Mouse (Mus musculus): ENCODE results near the gene Fxyd6. TPM values are rescaled to one million over a fixed set of nuclear protein-coding genes. Genes with fewer than 3 reads are reported as not detected.
A peak's percentile ranks its signal among the peaks of the same experiment; 100 is the strongest.

Gene Fxyd6
- polyA plus RNA-seq, 1 experiment from 2014 or later: 2.7 TPM

DNA sequence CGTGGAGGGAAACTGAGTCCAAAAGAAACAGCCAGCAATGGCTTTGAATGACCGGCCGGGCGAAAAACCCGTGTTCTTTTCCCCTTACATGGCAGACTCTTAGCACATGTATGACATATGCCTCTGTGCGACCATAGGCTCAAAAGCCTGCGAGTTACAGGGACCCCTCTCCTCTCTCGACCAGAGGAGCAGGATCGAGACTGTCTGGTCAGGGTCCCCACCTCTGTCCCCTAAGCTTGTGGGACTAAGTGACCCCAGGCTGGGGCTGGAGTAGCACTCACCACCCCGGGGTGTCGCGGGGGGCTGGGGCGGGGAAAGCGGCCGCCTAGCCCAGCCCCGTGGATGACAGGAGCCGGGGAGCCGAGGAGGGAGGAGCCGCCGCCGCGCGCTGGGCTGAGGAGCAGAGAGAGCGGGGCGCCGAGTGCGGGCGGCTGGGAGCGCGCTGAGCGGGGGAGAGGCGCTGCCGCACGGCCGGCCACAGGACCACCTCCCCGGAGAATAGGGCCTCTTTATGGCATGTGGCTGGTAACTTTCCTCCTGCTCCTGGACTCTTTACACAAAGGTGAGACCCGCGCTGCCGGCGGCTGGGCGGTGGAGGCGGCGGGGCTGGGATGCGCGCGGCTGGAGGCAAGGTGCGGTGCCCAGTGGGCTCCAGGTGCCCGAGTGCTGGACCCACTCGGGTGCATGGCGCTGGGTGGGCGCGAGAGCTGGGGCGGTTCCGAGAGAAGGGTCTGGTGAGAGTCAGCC lies 60.1 kb downstream of the Fxyd6 start:
- ATAC-seq (ENCODE audit: low read depth) (no peak), DNase-seq (no peak)
- WGBS (ENCODE audit: insufficient replicate concordance): 5% methylated on average over 50 of the region's 54 CpGs
- peak overlapping the region; percentile 32 for H3K4me2 ChIP-seq
- no peaks in the 10 kb centered on the region for H3K9me3 ChIP-seq (replicated peaks)
- no peaks in the 10 kb centered on the region for H3K36me3 ChIP-seq
- no peak overlapping the region for H3K9ac ChIP-seq
- H3K4me3 ChIP-seq (replicated peaks): no peak overlapping the region; the same call in 1 of the 2 replicates
- H3K27ac ChIP-seq: no peak overlapping the region
- H3K27me3 ChIP-seq: peaks cover 78% of the 10 kb centered on the region
- no peaks in the 10 kb centered on the region; the same call in 1 of the 2 replicates for H3K4me1 ChIP-seq (replicated peaks)

GRCm38 (mm10) chr9:45430698-45430959 lies 60.6 kb downstream of the Fxyd6 start:
- H3K9me3 ChIP-seq (replicated peaks): no peaks in the 10 kb centered on the region
- no peak overlapping the region for H3K27ac ChIP-seq
- peaks cover 78% of the 10 kb centered on the region for H3K27me3 ChIP-seq
- H3K9ac ChIP-seq: no peak overlapping the region
- ATAC-seq (ENCODE audit: low read depth) (no peak), DNase-seq (no peak)
- H3K36me3 ChIP-seq: no peaks in the 10 kb centered on the region
- no peaks in the 10 kb centered on the region; the same call in 1 of the 2 replicates for H3K4me1 ChIP-seq (replicated peaks)
- H3K4me3 ChIP-seq (replicated peaks): no peak overlapping the region; the same call in 1 of the 2 replicates
- peak overlapping the region; percentile 32; the same call in 1 of the 2 replicates for H3K4me2 ChIP-seq
- WGBS (ENCODE audit: insufficient replicate concordance): 2% methylated on average over 17 of the region's 17 CpGs

GRCm38 (mm10) chr9:45431150-45431549 lies 61.2 kb downstream of the Fxyd6 start:
- Histone ChIP-seq H3K9ac (no peak overlapping the region), H3K36me3 (no peaks in the 10 kb centered on the region), H3K27ac (no peak overlapping the region), H3K4me1 (replicated peaks) (no peaks in the 10 kb centered on the region; the same call in 1 of the 2 replicates), H3K4me2 (no peak overlapping the region), H3K4me3 (replicated peaks) (no peak overlapping the region), H3K9me3 (replicated peaks) (no peaks in the 10 kb centered on the region), H3K27me3 (peaks cover 77% of the 10 kb centered on the region)
- ATAC-seq (ENCODE audit: low read depth): no peak
- WGBS (ENCODE audit: insufficient replicate concordance): 9% methylated on average over 26 of the region's 26 CpGs
- no peak for DNase-seq

- 55% methylated on average over 12 of the region's 12 CpGs for WGBS (ENCODE audit: insufficient replicate concordance)
- DNase-seq: no peak
- Histone ChIP-seq H3K9me3 (replicated peaks) (no peaks in the 10 kb centered on the region), H3K27ac (no peak overlapping the region), H3K4me3 (replicated peaks) (no peak overlapping the region), H3K27me3 (peaks cover 65% of the 10 kb centered on the region), H3K4me1 (replicated peaks) (no peaks in the 10 kb centered on the region; the same call in 1 of the 2 replicates), H3K36me3 (no peaks in the 10 kb centered on the region), H3K4me2 (no peak overlapping the region), H3K9ac (no peak overlapping the region)
- no peak for ATAC-seq (ENCODE audit: low read depth)
Measured at GRCm38 (mm10) chr9:45432639-45433038, 62.7 kb downstream of the Fxyd6 start.

DNA sequence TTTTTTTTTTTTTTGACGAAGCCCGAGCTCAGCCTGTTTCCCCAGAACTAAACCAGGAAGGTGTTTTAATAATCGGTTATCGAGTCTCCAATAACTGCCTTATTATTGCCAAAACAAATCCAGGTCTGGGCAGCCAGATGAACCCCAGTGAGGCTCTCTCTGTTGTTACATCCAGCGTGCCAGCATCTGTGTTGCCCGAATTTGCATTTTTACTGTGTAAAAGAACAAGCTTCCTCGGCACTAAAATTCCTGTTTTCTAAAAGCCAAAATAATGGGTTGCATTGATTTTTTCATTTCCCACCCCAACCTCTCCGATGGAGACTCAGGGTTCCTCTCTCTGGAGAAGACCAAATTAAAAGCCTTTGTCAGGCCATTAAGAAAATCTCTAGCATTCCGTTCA lies 63.1 kb downstream of the Fxyd6 start:
- Histone ChIP-seq H3K36me3 (no peaks in the 10 kb centered on the region), H3K9me3 (replicated peaks) (no peaks in the 10 kb centered on the region), H3K4me3 (replicated peaks) (no peak overlapping the region), H3K4me1 (replicated peaks) (no peaks in the 10 kb centered on the region; the same call in 1 of the 2 replicates), H3K27ac (no peak overlapping the region), H3K27me3 (peaks cover 63% of the 10 kb centered on the region), H3K4me2 (no peak overlapping the region), H3K9ac (no peak overlapping the region)
- no peak for ATAC-seq (ENCODE audit: low read depth)
- DNase-seq: no peak
- 78% methylated on average over 9 of the region's 9 CpGs for WGBS (ENCODE audit: insufficient replicate concordance)

- 58% methylated on average over 2 of the region's 2 CpGs for WGBS (ENCODE audit: insufficient replicate concordance)
- Histone ChIP-seq H3K27ac (no peak overlapping the region), H3K27me3 (peaks cover 56% of the 10 kb centered on the region), H3K9ac (no peak overlapping the region), H3K4me2 (no peak overlapping the region), H3K4me1 (replicated peaks) (no peaks in the 10 kb centered on the region; the same call in 1 of the 2 replicates), H3K4me3 (replicated peaks) (no peak overlapping the region), H3K9me3 (replicated peaks) (no peaks in the 10 kb centered on the region), H3K36me3 (no peaks in the 10 kb centered on the region)
- ATAC-seq (ENCODE audit: low read depth) (no peak), DNase-seq (no peak)
Measured at GRCm38 (mm10) chr9:45434171-45434570, 64.2 kb downstream of the Fxyd6 start.

GRCm38 (mm10) chr9:45439025-45439424 lies 69.0 kb downstream of the Fxyd6 start:
- no peaks in the 10 kb centered on the region for H3K36me3 ChIP-seq
- no peaks in the 10 kb centered on the region for H3K4me1 ChIP-seq (replicated peaks)
- no peak overlapping the region for H3K9ac ChIP-seq
- 57% methylated on average over 4 of the region's 4 CpGs for WGBS (ENCODE audit: insufficient replicate concordance)
- no peaks in the 10 kb centered on the region for H3K9me3 ChIP-seq (replicated peaks)
- no peak overlapping the region for H3K4me3 ChIP-seq (replicated peaks)
- H3K27ac ChIP-seq: no peak overlapping the region
- no peak overlapping the region for H3K4me2 ChIP-seq
- H3K27me3 ChIP-seq: peaks cover 8% of the 10 kb centered on the region; the same call in 1 of the 2 replicates
- ATAC-seq (ENCODE audit: low read depth) (no peak), DNase-seq (no peak)

DNA sequence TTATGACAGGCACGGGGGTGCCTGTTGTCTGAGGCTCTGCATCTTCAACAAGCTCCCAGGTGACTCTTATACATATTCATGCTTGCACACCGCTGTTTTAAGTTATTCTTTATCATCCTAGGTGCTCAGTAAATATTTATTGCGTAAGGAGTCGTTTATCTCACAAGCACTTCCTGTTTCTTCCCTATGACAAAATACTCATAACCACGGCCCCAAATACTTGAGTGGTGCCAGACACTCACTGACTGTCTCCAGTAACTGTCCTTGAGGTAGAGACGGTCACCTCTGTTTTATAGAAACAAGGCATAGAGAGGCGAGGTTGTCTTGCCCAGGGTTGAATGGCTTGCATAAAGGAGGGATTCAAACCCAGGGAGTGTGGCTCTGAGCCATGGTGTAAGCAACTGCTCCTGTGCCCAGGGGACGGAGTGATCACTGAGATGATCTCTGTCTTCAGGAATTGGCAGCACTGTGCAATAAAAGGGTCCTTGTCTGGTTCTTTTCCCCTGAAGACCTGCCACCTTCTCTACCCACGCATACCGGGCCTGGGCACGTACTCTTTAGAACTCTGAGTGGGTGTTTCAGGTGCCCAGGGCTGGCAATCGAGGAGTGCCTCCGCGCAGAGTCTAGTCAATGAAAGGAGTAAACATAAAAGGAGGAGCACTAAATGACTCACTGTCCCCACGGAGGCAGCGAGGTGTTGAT lies 70.2 kb downstream of the Fxyd6 start:
- ATAC-seq (ENCODE audit: low read depth) (no peak), DNase-seq (no peak)
- no peaks in the 10 kb centered on the region for H3K4me1 ChIP-seq (replicated peaks)
- no peak overlapping the region for H3K27ac ChIP-seq
- H3K9ac ChIP-seq: no peak overlapping the region
- H3K4me2 ChIP-seq: no peak overlapping the region
- no peaks in the 10 kb centered on the region for H3K36me3 ChIP-seq
- H3K4me3 ChIP-seq (replicated peaks): no peak overlapping the region
- H3K9me3 ChIP-seq (replicated peaks): no peaks in the 10 kb centered on the region
- 56% methylated on average over 16 of the region's 16 CpGs for WGBS (ENCODE audit: insufficient replicate concordance)
- peaks cover 3% of the 10 kb centered on the region; the same call in 1 of the 2 replicates for H3K27me3 ChIP-seq

GRCm38 (mm10) chr9:45444251-45444798 lies 74.3 kb downstream of the Fxyd6 start:
- H3K9me3 ChIP-seq (replicated peaks): no peaks in the 10 kb centered on the region
- no peak for ATAC-seq (ENCODE audit: low read depth)
- peaks cover 15% of the 10 kb centered on the region; the same call in 1 of the 2 replicates for H3K27me3 ChIP-seq
- H3K4me1 ChIP-seq (replicated peaks): no peaks in the 10 kb centered on the region
- no peaks in the 10 kb centered on the region for H3K36me3 ChIP-seq
- WGBS (ENCODE audit: insufficient replicate concordance): 50% methylated on average over 5 of the region's 5 CpGs
- no peak overlapping the region for H3K9ac ChIP-seq
- no peak overlapping the region for H3K4me2 ChIP-seq
- H3K27ac ChIP-seq: no peak overlapping the region
- H3K4me3 ChIP-seq (replicated peaks): no peak overlapping the region
- no peak for DNase-seq

Measured in liver, embryonic 13.5 days (tissue).